Mouse (Mus musculus) v-Abl transformed pro-B cells (cell line): ENCODE results near the gene Banp.

ENCODE experiments used
- in situ Hi-C, 2 experiments: fragments of 400-800 bp; cut with MboI; formaldehyde crosslinking; loops; one replicate each; pipeline ENCODE4 v1.15.1; 2025; ENCODE audit not compliant: unreplicated experiment in 2 of 2

Gene Banp

DNA sequence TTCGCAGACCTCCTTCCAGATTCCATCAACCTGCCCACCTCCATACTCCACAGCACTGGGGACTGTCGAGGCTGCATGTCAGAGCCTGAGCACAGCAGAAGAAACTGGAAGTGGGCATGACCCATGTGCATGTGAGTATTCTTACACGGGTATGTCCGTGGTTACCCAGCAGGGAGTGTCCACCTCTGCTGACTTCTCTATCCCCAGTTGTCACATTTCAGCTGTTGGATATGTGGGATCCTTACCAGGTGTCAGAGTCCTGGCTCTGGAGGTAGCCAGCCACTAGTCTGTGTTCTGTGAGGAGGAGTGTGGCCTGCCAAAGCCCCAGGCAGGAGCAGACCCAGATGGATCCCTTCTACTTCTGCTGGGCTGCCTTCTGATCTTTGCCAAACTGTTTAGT is 89.9 kb downstream of the Banp start:
- in situ Hi-C loops = no loop called here

DNA sequence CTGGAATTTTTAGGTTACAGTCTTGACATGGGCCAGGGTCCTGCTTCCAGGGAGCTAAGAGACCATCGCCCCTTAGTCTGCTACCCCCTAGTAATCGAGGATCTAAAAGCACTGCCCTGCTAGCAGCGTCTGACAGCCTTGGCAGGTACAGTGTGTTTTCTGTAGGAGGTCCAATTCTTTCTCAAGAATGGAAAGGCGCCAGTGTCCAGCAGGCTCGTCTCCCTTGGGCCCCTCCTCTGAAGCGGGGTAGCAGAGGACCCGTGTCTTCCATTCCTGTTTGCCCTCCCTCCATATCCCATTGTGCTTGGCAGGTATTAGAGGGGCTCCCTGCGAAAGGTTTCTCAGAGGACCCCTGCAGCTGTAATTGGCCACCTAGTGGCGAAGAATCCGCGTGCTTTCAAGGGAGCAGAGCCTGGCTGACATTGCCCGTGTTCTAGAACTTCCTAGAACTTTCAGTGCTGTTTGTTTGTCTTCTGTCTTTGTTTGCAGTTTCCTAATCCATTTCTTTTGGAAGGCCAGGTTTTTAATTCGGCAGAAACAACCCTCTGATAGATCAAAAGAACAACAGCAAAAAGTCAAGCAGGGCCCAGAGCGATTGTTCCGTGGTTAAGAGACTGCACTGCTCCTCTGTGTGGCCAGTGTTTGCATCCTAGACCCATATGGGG is 97.8 kb downstream of the Banp start:
- in situ Hi-C loops = no loop called here

DNA sequence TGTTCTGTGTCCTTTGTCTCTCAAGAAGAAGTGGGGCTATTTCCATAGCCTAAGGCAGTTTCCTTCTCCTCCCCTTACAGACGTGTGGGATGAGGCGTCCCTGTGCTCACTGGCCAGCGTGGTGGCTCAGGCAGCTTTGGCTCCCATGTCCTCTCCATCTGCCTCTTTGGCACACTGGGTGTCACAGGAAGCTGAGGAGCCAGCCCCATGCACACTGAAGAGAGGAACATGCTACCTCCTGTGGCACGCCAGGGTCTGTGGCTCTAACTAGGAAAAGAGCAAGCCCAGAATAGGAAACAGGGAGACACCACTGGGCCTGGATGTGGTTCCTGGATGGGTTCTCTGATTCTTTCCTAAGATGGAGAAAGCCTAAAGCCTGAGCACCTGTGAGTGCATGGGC is 99.7 kb downstream of the Banp start:
- in situ Hi-C loops = no loop called here

DNA sequence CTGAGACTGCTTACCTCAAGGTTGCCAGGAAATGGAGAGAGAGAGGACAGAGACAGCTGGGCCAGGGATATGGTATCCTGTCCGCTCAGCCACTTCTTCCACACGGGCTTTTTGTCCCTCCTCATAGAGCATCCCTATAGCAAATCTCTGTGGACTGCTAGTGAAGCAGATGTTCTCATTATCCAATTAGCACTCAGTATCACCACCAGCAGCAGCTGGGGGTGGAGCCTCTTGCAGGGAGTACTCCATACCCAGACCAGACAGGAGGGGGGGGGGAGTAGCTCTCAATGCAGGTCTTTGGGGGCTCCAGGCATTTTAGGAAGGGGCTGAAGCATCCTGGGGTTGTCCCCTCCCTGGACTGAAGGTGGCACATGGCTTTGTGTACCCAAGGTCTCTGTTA is 100.4 kb downstream of the Banp start:
- in situ Hi-C loops = no loop called here

DNA sequence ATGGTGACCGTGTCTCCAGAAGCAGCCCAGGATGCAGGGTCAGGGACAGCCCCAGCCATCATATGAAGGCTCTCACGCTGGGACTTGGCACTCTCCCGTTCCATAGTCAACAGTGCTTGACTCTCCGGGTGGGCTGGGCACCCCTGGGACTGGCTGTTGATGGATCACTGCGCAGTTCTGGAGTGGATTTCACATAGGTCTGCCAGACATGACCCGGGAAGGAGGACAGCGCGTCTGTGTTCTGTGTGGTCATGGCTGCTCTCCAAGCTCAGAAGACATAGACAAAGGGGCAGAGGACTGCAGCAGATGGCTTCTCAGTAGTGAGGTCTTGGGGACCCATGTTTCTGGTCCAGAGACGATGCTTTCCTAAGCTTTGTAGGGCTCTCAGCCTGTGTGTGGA is 101.1 kb downstream of the Banp start:
- in situ Hi-C loops = no loop called here

DNA sequence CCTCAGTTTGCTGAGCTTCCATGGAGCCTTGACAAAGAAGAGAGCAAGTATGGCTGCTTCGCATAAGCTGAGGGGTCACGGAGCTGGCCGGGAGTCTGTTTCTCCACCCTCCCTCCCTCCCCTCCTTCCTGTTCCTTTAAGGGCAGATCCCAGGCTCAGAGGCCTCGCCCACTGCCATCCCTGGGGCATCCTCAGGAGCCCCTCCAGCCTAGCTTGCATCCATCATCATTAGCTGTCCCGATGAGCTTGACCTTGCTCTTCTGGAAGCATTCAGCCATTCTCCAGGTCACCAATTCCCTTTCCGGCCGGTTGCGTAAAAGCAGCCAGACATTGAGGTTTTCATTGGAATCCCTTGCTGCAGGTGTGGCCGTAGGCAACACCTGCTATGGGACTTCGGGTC is 105.8 kb downstream of the Banp start:
- in situ Hi-C loops = no loop called here

DNA sequence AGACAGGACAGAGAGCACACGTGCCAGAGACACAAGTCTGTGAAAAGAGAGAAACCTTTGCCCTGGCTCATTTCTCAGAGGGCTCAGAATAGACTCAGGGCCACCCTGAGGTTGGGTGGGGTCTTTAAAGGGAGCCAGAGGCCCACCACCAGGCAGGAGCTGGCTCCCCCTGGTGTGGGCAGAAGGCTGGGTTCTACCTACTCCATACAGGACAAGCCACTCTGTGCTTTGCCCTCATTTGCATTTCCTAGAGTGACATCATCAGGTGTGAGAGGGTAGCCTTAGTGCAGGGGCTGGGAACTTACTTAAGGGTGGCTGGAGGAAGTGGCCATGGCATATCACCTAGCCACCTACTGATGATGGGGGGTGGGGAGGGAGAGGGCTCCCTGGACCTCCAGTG is 106.6 kb downstream of the Banp start:
- in situ Hi-C loops = no loop called here

DNA sequence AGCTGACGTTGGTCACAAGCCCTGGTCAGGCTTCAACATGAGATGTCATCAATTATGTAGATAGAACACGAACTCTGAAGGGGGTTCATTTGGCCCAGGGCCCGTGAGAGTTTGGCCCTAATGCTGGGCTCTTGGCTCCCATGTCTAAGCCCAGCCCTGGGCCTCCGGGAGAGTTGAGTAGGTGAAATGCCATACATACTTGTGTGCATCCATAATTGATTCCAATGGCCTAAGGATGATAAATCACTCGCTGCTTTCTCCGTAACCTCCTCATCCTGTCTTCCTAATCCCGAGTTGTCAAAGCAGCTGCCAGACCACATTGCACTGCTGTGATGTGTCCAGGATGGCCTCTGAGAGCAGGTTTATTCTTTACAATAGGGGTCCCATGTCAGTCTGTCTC is 107.3 kb downstream of the Banp start:
- in situ Hi-C loops = no loop called here

DNA sequence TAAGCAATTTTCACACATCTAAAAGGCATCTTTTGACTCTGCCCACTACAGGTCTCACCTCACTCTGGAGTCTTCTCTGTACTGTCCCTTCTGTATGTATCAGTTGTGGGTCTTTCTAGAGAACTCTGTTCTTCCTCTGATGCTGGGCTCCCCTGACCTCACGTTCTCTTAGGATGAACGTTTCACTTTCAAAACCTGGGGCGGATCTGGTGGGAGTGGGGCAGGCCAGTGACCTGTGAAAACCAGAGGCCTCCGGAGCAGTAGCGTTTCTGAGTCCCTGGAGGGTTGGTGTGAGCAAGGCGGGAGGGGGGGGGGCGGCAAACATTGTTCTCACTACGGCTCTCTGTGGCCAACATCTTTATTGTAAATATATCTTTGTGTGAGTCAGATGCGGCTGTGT is 109.0 kb downstream of the Banp start:
- in situ Hi-C loops = no loop called here

DNA sequence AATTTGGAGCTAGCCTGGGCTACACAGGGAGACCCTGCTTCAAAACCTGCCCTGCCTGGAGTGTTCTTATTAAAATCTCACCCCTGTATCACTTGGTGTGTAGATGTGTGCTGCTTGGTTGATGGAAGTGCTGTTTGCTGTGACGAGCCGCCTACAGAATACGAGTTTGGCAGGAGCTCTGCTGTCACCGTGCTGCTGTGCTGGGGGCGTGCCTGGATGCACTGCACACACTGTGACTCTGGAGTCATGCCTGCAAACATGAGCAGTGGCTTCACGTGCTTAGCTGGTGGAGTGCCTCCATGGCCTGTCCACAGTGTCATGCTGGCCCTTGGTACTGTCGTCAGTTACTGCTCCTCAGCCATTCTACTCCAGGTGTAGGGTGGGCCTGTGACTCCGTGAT is 109.4 kb downstream of the Banp start:
- in situ Hi-C loops = no loop called here

DNA sequence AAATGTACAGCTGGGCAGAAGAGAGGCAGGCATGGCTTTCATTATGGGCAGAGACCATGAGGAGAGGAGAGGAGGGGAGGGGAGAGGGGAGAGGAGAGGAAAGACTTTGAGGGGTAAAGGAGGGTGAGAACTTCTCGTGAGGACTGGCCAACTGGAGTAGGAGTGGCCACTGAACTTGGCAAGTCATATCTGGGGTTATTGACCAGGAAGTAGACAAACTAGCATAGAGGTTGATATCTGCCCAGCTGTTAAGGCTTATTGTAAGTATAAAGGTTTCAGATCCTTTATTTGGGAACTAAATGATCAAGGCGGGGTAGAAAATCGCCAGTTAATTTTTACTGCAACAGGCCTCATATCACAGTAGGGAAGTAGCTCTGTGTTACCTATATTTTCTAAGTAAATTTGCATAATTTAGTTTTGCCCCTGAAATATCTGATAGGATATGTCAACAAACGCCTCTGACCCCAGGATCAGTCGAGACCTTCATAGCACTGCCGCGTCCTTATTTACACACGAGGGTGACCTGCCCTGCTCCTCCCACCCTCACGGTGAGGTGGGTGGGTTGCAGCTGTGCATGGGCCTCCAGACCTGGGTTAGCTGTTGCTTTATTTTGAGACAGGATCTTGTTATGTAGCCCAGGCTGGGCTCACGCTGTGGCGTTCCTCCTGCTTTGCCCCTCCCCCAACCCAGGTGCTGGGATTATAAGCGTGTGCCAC is 113.1 kb downstream of the Banp start:
- in situ Hi-C loops = no loop called here

DNA sequence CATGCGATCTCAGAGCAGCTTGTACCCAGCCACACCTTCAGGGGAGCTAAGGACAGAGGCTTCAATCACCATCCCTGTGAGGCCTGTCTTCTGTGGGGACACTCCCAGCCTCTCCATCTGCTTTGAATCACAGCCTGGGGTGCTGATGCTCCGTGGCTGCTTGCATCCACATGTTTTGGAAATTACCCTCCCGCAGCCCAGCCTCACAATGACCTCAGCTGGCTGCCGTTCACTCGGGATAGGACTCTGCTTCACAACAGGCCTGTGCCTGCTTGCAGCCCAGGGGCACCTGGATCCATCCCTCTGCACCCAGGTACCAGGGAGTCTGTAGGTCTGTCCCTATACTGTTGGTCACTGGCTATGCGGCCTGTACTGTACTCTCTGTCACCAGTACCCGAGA is 114.8 kb downstream of the Banp start:
- in situ Hi-C loops = no loop called here

DNA sequence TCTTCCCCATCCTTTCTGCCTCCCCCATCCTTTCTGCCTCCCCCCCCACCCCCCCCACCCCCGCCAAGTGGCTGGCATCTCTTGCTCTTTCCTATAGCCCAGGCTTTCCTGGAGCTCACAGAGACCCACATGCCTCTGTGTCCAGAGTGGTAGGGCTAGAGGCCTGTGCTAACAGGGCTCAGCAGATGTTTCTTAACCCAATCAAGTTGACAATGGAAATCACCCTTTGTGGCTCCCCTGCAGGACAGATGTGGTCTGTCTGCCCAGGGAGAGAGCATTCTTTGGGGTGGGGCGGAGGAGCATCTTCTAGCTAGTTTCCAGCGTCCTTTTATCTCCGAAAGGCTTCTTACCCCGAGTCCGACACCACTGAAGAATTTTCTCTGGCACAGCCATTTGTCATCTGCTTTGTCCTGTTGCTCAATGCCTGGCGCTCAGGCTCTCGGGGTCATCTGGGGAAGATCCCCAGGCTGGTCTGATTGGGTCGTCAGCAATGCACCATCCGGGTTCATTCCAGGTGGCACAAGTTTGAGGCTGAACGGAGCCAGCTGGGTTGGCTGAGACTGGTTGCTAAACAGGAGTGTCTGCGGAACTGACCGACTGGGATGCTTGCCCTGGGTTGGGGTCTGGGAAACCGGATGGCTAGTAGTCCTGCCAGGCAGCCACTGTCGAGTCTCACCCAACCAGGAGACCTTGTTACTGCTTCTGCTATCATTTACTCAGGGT is 118.4 kb downstream of the Banp start:
- in situ Hi-C loops = no loop called here

DNA sequence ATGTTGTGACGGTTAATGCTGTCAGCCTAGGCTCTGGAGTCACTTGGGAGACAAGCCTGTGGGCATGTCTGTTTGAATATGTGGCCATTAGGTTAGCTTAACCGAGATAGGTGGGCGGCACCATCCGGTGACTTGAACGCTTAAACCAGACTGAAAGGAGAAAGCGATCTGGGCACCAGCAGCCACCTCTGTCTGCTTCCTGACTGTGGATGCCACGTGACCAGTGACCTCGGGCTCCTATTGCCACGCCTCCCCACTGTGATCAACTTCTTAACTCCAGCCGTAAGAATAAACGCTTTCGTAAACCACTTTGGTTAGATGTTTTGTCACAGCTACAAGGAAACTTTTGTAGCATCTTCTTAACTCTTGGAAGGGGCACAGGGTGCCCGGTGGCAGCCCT is 119.1 kb downstream of the Banp start:
- in situ Hi-C loops = no loop called here

DNA sequence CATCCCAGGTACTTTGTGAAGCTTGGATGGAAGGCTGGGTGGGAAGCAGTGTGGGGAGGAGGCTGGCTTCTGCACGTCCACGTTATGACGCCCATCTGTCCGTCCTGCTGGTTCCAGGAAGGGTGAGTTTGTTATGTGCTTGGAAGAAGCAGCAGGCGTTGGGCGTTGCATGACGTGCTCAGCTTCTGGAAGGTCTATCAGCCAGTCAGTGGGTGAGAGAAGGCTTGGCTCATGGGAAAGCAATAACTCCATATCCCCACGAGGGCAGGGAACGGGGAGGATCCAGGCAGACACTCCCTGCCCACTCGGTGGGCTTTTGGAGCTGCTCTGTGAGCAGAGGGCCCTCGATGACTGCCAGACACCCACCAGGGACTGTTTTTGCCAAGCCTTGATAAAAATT is 119.7 kb downstream of the Banp start:
- in situ Hi-C loops = no loop called here

DNA sequence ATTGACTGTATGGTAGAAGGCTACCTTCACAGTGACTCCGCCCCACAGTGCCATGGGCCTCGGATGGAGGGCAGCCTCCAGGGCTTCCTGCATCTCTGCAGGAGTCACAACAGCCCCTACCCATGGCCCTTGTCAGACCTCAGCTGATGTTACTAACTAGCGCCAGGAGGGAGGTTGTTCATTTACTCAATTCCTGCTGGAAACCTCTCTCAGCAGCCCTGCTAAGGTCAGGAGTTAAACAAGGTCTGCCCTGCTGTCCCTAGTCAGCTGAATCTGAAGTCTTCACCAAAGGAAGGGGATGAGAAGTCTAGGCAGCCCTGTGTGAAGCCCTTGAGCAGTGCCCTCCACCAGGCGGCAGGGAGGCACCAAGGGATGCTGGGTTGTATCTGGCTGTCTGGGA is 121.6 kb downstream of the Banp start:
- in situ Hi-C loops = no loop called here

DNA sequence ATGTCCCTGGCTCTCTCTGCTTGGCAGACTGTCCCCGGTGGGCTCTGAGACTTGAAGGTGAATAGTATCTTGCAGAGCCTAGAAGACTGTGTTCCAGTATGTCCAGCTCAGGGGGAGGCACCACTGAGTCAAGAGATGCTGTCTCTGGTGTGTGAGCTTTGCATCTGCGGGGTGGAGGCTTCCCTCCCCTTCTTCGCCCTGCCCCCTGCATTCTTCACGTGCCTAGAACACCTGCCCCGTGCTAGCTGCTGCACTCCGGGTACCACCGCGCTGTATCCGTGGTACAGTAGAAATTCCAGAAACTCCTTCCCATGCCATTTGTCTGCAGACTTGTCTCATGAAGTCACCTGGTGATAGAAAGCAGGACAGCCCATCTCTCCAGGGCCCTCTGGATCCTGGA is 124.4 kb downstream of the Banp start:
- in situ Hi-C loops = no loop called here

DNA sequence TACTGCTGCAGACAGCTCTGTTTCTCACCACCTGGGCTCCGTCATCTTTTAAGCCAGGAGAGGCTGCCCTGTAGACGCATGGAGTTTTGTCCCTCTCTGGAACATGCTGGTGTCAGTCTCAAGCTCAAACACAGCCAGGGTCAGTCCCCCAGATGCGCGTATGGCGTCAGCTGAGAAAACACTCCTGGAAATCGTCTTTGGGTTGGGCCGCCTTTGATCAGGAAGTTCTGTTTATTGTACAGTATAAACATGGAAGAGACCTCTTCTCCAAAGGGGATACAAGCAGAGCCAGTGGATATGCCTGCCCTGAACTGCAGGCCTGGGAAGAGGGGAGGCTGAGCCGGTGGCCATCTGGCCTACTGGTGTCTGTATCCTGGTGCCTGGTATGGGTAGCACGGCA is 124.9 kb downstream of the Banp start:
- in situ Hi-C loops = no loop called here

DNA sequence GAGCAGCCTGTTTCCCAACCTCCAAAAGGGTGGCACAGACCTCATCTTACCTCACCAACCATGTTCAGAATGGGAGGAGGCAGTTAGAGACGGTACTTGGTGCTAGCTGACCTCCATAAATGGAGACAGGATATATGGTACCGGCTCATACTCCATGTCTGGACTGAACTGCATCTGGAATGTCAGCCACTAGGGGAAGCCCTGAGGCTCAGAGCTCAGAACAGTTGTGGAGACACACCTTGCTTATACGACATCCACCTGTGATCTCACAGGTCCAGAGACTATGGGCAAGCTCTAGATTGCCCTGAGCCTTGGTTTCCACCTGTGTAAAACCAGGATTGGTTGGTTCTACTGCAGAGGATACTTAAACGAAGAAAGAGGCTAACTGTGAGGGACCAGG is 125.4 kb downstream of the Banp start:
- in situ Hi-C loops = no loop called here

DNA sequence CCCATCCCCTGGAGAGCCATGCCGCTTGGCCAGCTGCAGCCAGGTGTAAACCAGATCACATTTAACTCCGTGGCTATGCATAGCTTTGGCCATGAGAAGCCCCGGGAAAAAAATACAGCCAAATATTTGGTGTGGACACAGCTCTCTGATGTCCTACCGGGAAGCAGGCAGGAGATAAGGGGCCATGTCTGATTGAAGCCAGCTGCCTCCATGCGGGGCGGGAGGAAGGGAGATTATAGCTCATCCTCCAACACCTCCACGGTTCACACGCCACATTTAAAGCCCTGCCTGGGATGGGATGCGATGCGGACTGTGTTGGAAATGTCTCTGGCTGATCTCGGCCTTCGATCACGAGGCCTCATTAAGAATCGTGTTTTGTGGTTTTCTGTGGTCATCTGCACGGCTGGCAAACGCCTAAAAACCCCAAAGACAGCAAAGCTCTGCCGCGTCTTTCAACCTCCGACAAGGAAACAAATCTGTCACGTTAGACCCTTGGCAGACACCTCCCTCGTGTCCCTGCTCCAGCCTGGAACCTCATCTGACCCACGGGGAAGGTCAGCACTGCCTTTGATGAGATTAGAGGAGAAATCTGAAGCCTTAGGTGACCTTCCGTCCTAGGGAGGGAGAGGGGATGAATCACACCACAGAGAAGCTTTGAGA is 126.8 kb downstream of the Banp start:
- in situ Hi-C loops = no loop called here

DNA sequence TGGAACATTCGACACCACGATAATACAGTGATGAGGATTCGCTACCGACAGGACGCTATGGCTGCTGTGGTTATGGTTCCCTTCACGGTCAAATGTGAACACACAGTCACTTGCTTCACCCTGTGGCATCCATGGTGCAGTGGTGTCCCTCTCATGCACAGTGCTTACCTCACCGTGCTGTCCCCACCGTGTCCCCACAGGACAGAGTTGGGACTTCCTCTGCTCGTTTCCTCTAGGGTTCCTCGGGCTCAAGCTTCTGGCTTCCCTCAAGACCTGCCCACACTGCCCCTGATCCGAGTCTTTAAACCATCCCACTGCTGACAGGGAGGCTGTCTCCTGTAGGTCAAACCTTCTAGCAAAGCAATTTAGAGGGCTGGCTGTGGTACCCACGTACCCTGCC is 128.8 kb downstream of the Banp start:
- in situ Hi-C loops = no loop called here
